Mouse (Mus musculus): Measurements from ENCODE around the gene Ffar4.

DNA sequence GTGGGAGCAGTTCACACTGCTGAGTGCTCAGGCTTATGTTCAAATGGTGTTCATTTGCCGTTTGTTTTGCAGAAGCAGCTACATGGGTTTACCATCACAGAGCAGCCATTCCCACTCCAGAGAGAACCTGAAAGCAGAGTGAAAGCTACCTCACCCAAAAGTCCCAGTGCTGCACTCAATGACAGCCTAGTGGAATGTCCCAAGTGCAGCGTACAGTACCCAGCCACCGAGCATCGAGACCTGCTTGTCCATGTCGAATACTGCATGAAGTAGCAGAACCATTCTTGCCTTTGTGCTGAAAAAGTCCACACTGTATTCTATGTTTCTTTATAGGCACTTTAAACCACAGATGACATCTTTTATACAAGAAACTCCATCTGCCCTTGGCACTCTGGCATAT lies 23.6 kb upstream of the Ffar4 start:
- TF ChIP-seq CTCF (IDR thresholded peaks at IDR 0.05; ENCODE audit: low read depth) (no peak), EP300 (IDR thresholded peaks at IDR 0.05; ENCODE audit: low read depth) (no peak)

All from liver, postnatal 0 days (tissue).